Mouse (Mus musculus) olfactory bulb, adult 2 months (tissue): Measurements from ENCODE around the gene Galnt12. TPM values are rescaled to one million over a fixed set of nuclear protein-coding genes. Genes with fewer than 3 reads are reported as not detected.

Experiments
- H3K27ac ChIP-seq: fragments of 200-500 bp; 2 replicates; pipeline ENCODE4 v1.5.1; 2012; ENCODE audit warnings: low read depth, low read length; ENCODE audit not compliant: insufficient read depth
- H3K4me1 ChIP-seq: fragments of 200-500 bp; 2 replicates; pipeline ENCODE4 v1.6.1; 2012; ENCODE audit warnings: low read length; ENCODE audit not compliant: control insufficient read depth, insufficient read depth
- H3K4me3 ChIP-seq: fragments of 200-500 bp; 2 replicates; pipeline ENCODE4 v1.5.1; 2012; ENCODE audit warnings: mild to moderate bottlenecking, low read depth, low read length, moderate library complexity; ENCODE audit not compliant: insufficient read depth
- CTCF ChIP-seq: fragments of 200-500 bp; IDR thresholded peaks from 2 replicates; pipeline ENCODE4 v1.5.1; 2012; ENCODE audit warnings: low read depth, mild to moderate bottlenecking, low read length, moderate library complexity; ENCODE audit not compliant: insufficient read depth
- POLR2A ChIP-seq: fragments of 200-500 bp; IDR thresholded peaks from 2 replicates; pipeline ENCODE4 v1.6.1; 2012; ENCODE audit warnings: mild to moderate bottlenecking, low read depth, low read length, moderate library complexity; ENCODE audit not compliant: insufficient read depth
- WGBS: fragments of 180-500 bp; shearing (Covaris S2); methylation state at CpG from one replicate; pipeline ENCODE4 v1.1.7; 2018; 5-methylcytosine and 5-hydroxymethylcytosine counted together
- polyA plus RNA-seq: library from polyadenylated mRNA; stranded (reverse); fragments of >200 nt; gene quantifications from 2 replicates; pipeline ENCODE4 v1.2.4, GENCODE M21; 2012; ENCODE audit warnings: low replicate concordance; ENCODE audit not compliant: missing spikeins, insufficient read depth, insufficient read length

Galnt12 gene
- polyA plus RNA-seq, 1 experiment, result not detected

- 37% methylated on average over 12 of the region's 12 CpGs for WGBS
Observed at GRCm38 (mm10) chr4:47161756-47162587, 70.3 kb downstream of the Galnt12 start.

GRCm38 (mm10) chr4:47172314-47172713 lies 80.6 kb downstream of the Galnt12 start:
- WGBS, result 80% methylated on average over 1 of the region's 1 CpGs
- H3K27ac ChIP-seq, result no peak overlapping the region
- TF ChIP-seq CTCF, result no peak
- TF ChIP-seq POLR2A, result no peak
- no peaks in the 10 kb centered on the region for H3K4me1 ChIP-seq
- no peak overlapping the region for H3K4me3 ChIP-seq

More at GRCm38 (mm10) chr4:47161756-47162587, 70.3 kb downstream of the Galnt12 start:
- TF ChIP-seq POLR2A (no peak), CTCF (no peak)
- H3K4me1 ChIP-seq, result no peaks in the 10 kb centered on the region
- no peak overlapping the region for H3K4me3 ChIP-seq
- no peak overlapping the region for H3K27ac ChIP-seq

Other genes starting within 250 kb of the Galnt12 start
- not detected in 2 replicates for gene Gabbr2, start 100.0 kb upstream of the Galnt12 start, polyA plus RNA-seq
- gene Anks6, start 34.5 kb upstream of the Galnt12 start, polyA plus RNA-seq, result not detected in 2 replicates
- not detected in 2 replicates for gene Col15a1, start 116.3 kb downstream of the Galnt12 start, polyA plus RNA-seq